Mouse (Mus musculus) heart, adult 2 months (tissue): Measurements from ENCODE around the gene Btf3.

Experiments
- CTCF ChIP-seq: fragments of 200-600 bp; IDR thresholded peaks from 2 replicates; pipeline ENCODE4 v1.8.1; 2022; ENCODE audit warnings: antibody characterized with exemption, mild to moderate bottlenecking, moderate library complexity
- POLR2A ChIP-seq: fragments of 200-500 bp; IDR thresholded peaks from 2 replicates; pipeline ENCODE4 v1.6.1; 2011; ENCODE audit warnings: mild to moderate bottlenecking, low read depth, low read length, control low read depth; ENCODE audit not compliant: insufficient read depth

GRCm38 (mm10) chr13:98274023-98274422 lies 42.8 kb downstream of the Btf3 start:
- TF ChIP-seq CTCF (no peak), POLR2A (no peak)
